Mouse (Mus musculus): ENCODE measurements around the gene Ankrd31.
"Not testable (repeated sequence)": the region's sequence is repeated elsewhere in the genome, so short reads cannot be mapped to it uniquely, and the experiment has no call there.

Ankrd31 gene

GRCm38 (mm10) chr13:96939680-96940079, 191.6 kb downstream of the Ankrd31 start:
- no peak for DNase-seq (ENCODE audit: low read depth)

GRCm38 (mm10) chr13:96941481-96941880, 193.4 kb downstream of the Ankrd31 start:
- not testable (repeated sequence) for DNase-seq (ENCODE audit: low read depth)

GRCm38 (mm10) chr13:96943571-96943970, 195.5 kb downstream of the Ankrd31 start:
- no peak for DNase-seq (ENCODE audit: low read depth)

- no peak for DNase-seq (ENCODE audit: low read depth)
Measured at GRCm38 (mm10) chr13:96945748-96946147, 197.7 kb downstream of the Ankrd31 start.

- DNase-seq (ENCODE audit: low read depth) = no peak
Measured at GRCm38 (mm10) chr13:96947722-96948121, 199.7 kb downstream of the Ankrd31 start.

GRCm38 (mm10) chr13:96951880-96952279, 203.8 kb downstream of the Ankrd31 start:
- no peak for DNase-seq (ENCODE audit: low read depth)

GRCm38 (mm10) chr13:96956466-96956865, 208.4 kb downstream of the Ankrd31 start:
- peak; percentile 92 for DNase-seq (ENCODE audit: low read depth)

Data from naive thymus-derived CD4-positive, alpha-beta T cell, adult 2 months (primary cell).